In the genomic region with DNA sequence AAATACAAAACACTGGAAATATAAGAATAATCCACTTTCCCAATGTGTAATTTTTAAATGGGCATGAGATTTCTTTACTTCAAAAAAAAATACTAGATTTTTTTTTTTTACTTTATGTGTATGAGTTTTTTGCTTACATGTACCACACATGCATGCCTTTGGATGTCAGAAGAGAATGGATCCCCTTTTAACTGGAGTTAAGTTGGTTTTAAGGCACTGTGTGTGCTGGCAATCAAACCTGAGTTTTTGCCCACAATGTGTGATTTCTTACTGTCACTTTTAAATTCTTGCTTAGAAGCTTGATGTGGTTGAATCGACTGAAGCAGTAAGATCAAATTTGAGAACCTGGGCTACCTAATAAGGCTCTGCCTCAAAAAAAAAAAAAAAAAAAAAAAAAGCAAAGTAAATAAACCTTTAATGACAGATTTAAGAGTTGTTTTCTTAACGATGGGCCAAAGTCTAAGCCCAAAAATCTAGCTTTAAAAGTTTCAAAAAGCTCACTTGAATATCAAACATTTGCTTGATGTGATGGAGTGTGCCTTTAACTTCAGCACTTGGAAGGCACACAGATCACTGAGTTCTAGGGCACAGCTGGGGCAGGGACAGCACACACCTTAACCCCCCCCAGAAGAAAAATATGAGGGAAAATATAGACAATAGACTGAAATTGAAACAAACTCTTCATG, we compare ENCODE assay signal across 10 mouse cellular contexts. TPM values are rescaled to one million over a fixed set of nuclear protein-coding genes. Genes with fewer than 3 reads are reported as not detected.
DNase-seq lines count a peak whose midpoint lies in the region; ATAC-seq and TF ChIP-seq lines count a peak whose summit lies in the region.
"Had no signal": no experiment of that assay in that cellular context is flagged by ENCODE, and none has a peak within 500 bp of the region (broad histone marks: within the 10 kb centered on the region; RNA-seq: fewer than 3 reads in every experiment).

No protein-coding gene starts in this region.

- H3K4me1 ChIP-seq in heart, embryonic 14.5 days (ENCODE audit: control insufficient read depth in 2 of 2, insufficient read depth in 2 of 2, low read length in 2 of 2), result peaks cover 2 to 23% of the 10 kb centered on the region in 2 experiments
- H3K4me1 ChIP-seq in neural tube, embryonic 13.5 days (replicated peaks), result peaks cover 38% of the 10 kb centered on the region
- H3K4me1 ChIP-seq in neural tube, embryonic 15.5 days, result peaks cover 37% of the 10 kb centered on the region
- peaks cover 20% of the 10 kb centered on the region for H3K4me1 ChIP-seq in limb, embryonic 14.5 days (ENCODE audit: control insufficient read depth, insufficient read depth, low read length)

- H3K27me3 ChIP-seq in heart, embryonic 14.5 days (ENCODE audit: control insufficient read depth, insufficient read depth, low read length), result no peaks in the 10 kb centered on the region
- H3K27me3 ChIP-seq in neural tube, embryonic 13.5 days, result no peaks in the 10 kb centered on the region
- no peaks in the 10 kb centered on the region for H3K27me3 ChIP-seq in neural tube, embryonic 15.5 days (replicated peaks)
- no peaks in the 10 kb centered on the region for H3K27me3 ChIP-seq in limb, embryonic 14.5 days (ENCODE audit: control insufficient read depth, insufficient read depth, low read length)

- 0 out of 2 replicates have a peak overlapping the region, but pooled peaks have one; percentile 6 for H3K9ac ChIP-seq in heart, embryonic 14.5 days (ENCODE audit: low read length)
- H3K9ac ChIP-seq in neural tube, embryonic 13.5 days, result 0 out of 2 replicates have a peak overlapping the region, but pooled peaks have one; percentile 45
- no peak overlapping the region for H3K9ac ChIP-seq in neural tube, embryonic 15.5 days (replicated peaks)
- H3K9ac ChIP-seq in limb, embryonic 14.5 days (ENCODE audit: low read depth, low read length, severe bottlenecking), result no peak overlapping the region

- no peak overlapping the region for H3K27ac ChIP-seq in heart, embryonic 14.5 days (replicated peaks in 1 of 2; ENCODE audit: control insufficient read depth in 1 of 2, insufficient read depth in 1 of 2, low read depth in 2 of 2, low read length in 2 of 2)
- no peak overlapping the region for H3K27ac ChIP-seq in neural tube, embryonic 13.5 days (replicated peaks)
- H3K27ac ChIP-seq in neural tube, embryonic 15.5 days (replicated peaks), result no peak overlapping the region
- no peak overlapping the region for H3K27ac ChIP-seq in limb, embryonic 14.5 days (replicated peaks; ENCODE audit: low read depth, low read length)

- no peak overlapping the region for H3K4me3 ChIP-seq in heart, embryonic 14.5 days (ENCODE audit: control insufficient read depth in 1 of 2, insufficient read depth in 1 of 2, low read depth in 1 of 2, low read length in 2 of 2)
- H3K4me3 ChIP-seq in neural tube, embryonic 13.5 days, result no peak overlapping the region
- H3K4me3 ChIP-seq in neural tube, embryonic 15.5 days (replicated peaks), result no peak overlapping the region
- H3K4me3 ChIP-seq in limb, embryonic 14.5 days (replicated peaks; ENCODE audit: low read length), result no peak overlapping the region

- H3K4me2 ChIP-seq in heart, embryonic 14.5 days (ENCODE audit: low read length), result peak overlapping the region; percentile 74
- peak overlapping the region; percentile 88 for H3K4me2 ChIP-seq in neural tube, embryonic 13.5 days
- H3K4me2 ChIP-seq in neural tube, embryonic 15.5 days, result no peak overlapping the region
- peak overlapping the region; percentile 24; the same call in 1 of the 2 replicates for H3K4me2 ChIP-seq in limb, embryonic 14.5 days (replicated peaks; ENCODE audit: low read depth, low read length, severe bottlenecking)

- no peak for TF ChIP-seq POLR2A in limb, embryonic 14.5 days (IDR thresholded peaks at IDR 0.05; ENCODE audit: borderline replicate concordance, extremely low read depth, insufficient read depth, insufficient read length)

- no peak for DNase-seq in heart, adult 8-10 months (ENCODE audit: low spot score)
- no peak for DNase-seq in limb, embryonic 14.5 days (ENCODE audit: low spot score)
- no peak for DNase-seq in frontal cortex, postnatal 36 days (ENCODE audit: low spot score in 2 of 2)
- DNase-seq in B cell, adult 2 months, result no peak
- DNase-seq in embryo, embryonic 10 days (ENCODE audit: low spot score), result no peak
- DNase-seq: kidney, adult 18-20 months; spleen, adult 18-20 months had no signal

- no peak for ATAC-seq in heart, embryonic 14.5 days (ENCODE audit: insufficient number of reproducible peaks, insufficient read depth, low FRiP score, low read depth)
- no peak for ATAC-seq in neural tube, embryonic 13.5 days (ENCODE audit: low read depth)
- no peak for ATAC-seq in neural tube, embryonic 15.5 days (ENCODE audit: low FRiP score)
- no peak for ATAC-seq in limb, embryonic 14.5 days (ENCODE audit: low FRiP score, low read depth)

- H3K36me3 ChIP-seq in heart, embryonic 14.5 days (ENCODE audit: control insufficient read depth, insufficient read depth, low read length), result 0 out of 2 replicates have a peak, but pooled peaks cover 5% of the 10 kb centered on the region
- no peaks in the 10 kb centered on the region for H3K36me3 ChIP-seq in neural tube, embryonic 13.5 days
- H3K36me3 ChIP-seq in neural tube, embryonic 15.5 days, result no peaks in the 10 kb centered on the region
- H3K36me3 ChIP-seq in limb, embryonic 14.5 days (ENCODE audit: control insufficient read depth, insufficient read depth, low read length), result 0 out of 2 replicates have a peak, but pooled peaks cover 3% of the 10 kb centered on the region

- WGBS in heart, embryonic 14.5 days, result 59% methylated on average over 2 of the region's 2 CpGs
- WGBS in neural tube, embryonic 13.5 days, result 74% methylated on average over 2 of the region's 2 CpGs
- WGBS in neural tube, embryonic 15.5 days, result 71% methylated on average over 2 of the region's 2 CpGs
- 38% methylated on average over 2 of the region's 2 CpGs for WGBS in limb, embryonic 14.5 days

- H3K9me3 ChIP-seq in heart, embryonic 14.5 days (ENCODE audit: control insufficient read depth, low read length), result no peaks in the 10 kb centered on the region
- H3K9me3 ChIP-seq in neural tube, embryonic 13.5 days, result no peaks in the 10 kb centered on the region
- H3K9me3 ChIP-seq in neural tube, embryonic 15.5 days (replicated peaks), result no peaks in the 10 kb centered on the region
- no peaks in the 10 kb centered on the region for H3K9me3 ChIP-seq in limb, embryonic 14.5 days (ENCODE audit: control insufficient read depth, low read length)

RNA-seq across cellular contexts. Expression of gene Eif3a, which starts 2.9 kb away (rescaled TPM):
- polyA plus RNA-seq in heart, embryonic 14.5 days (2014; fragmentation: Nextera tagmentation; extraction: Ambion mirVana), result 114 and 128 TPM in 2 replicates
- 100 to 1,000 TPM; 102 to 115 (median 107) TPM for total RNA-seq in heart, adult 8-10 months (2022)
- polyA plus RNA-seq in neural tube, embryonic 13.5 days (2015; fragmentation: Nextera tagmentation; extraction: Ambion mirVana), result 106 and 124 TPM in 2 replicates
- polyA plus RNA-seq in neural tube, embryonic 15.5 days (2015; fragmentation: Nextera tagmentation; extraction: Ambion mirVana), result 101 and 117 TPM in 2 replicates
- 75.3 and 122 TPM in 2 replicates for polyA plus RNA-seq in limb, embryonic 14.5 days (2012; rRNA removed)
- 162 and 163 TPM in 2 replicates for polyA plus RNA-seq in limb, embryonic 14.5 days (2014; fragmentation: Nextera tagmentation; extraction: Ambion mirVana)

RNA-seq across cellular contexts. Expression of gene Fam45a, which starts 23.8 kb away (rescaled TPM):
- polyA plus RNA-seq in heart, embryonic 14.5 days (2014; fragmentation: Nextera tagmentation; extraction: Ambion mirVana), result 23.2 and 24.2 TPM in 2 replicates
- 10 to 100 TPM; 13.1 to 19.7 (median 16.1) TPM for total RNA-seq in heart, adult 8-10 months (2022)
- 38.8 and 39.9 TPM in 2 replicates for polyA plus RNA-seq in neural tube, embryonic 13.5 days (2015; fragmentation: Nextera tagmentation; extraction: Ambion mirVana)
- polyA plus RNA-seq in neural tube, embryonic 15.5 days (2015; fragmentation: Nextera tagmentation; extraction: Ambion mirVana), result 40.6 and 41.5 TPM in 2 replicates
- 29.3 and 37.8 TPM in 2 replicates for polyA plus RNA-seq in limb, embryonic 14.5 days (2012; rRNA removed)
- polyA plus RNA-seq in limb, embryonic 14.5 days (2014; fragmentation: Nextera tagmentation; extraction: Ambion mirVana), result 42.6 and 43.9 TPM in 2 replicates

RNA-seq across cellular contexts. Expression of gene Nanos1, which starts 31.8 kb away (rescaled TPM):
- 0.86 and 1.1 TPM in 2 replicates for polyA plus RNA-seq in heart, embryonic 14.5 days (2014; fragmentation: Nextera tagmentation; extraction: Ambion mirVana)
- total RNA-seq in heart, adult 8-10 months (2022), result under 1 TPM; 0.06 to 0.22 (median 0.12) TPM
- polyA plus RNA-seq in neural tube, embryonic 13.5 days (2015; fragmentation: Nextera tagmentation; extraction: Ambion mirVana), result 12.6 and 13.4 TPM in 2 replicates
- 12.8 and 15.5 TPM in 2 replicates for polyA plus RNA-seq in neural tube, embryonic 15.5 days (2015; fragmentation: Nextera tagmentation; extraction: Ambion mirVana)
- polyA plus RNA-seq in limb, embryonic 14.5 days (2012; rRNA removed), result 1.5 and 1.7 TPM in 2 replicates
- polyA plus RNA-seq in limb, embryonic 14.5 days (2014; fragmentation: Nextera tagmentation; extraction: Ambion mirVana), result 1.5 and 1.9 TPM in 2 replicates

Comparison
In these comparisons a context has a peak if more than half of its experiments do, and no peak if none do; other contexts are left out.
1. H3K9ac ChIP-seq: peak in heart, embryonic 14.5 days (single experiment) and neural tube, embryonic 13.5 days (single experiment); none in neural tube, embryonic 15.5 days (single experiment) and limb, embryonic 14.5 days (single experiment).